Mouse (Mus musculus) stomach, postnatal 0 days (tissue): Measurements from ENCODE around the gene Kdm1b.

Source experiments
- CTCF ChIP-seq: IDR thresholded peaks from 2 replicates; pipeline ENCODE4 v1.5.1; 2016; ENCODE audit warnings: antibody characterized with exemption, low read depth, mild to moderate bottlenecking, moderate library complexity
- EP300 ChIP-seq: optimal IDR thresholded peaks from 2 replicates; pipeline ENCODE3; 2016; ENCODE audit warnings: antibody characterized with exemption

GRCm38 (mm10) chr13:47080905-47081505 is 37.7 kb downstream of the Kdm1b start:
- TF ChIP-seq CTCF (peak; percentile 62), EP300 (no peak)
